Mouse (Mus musculus): ENCODE measurements around the gene Cenpj. TPM values are rescaled to one million over a fixed set of nuclear protein-coding genes. Genes with fewer than 3 reads are reported as not detected.

Gene Cenpj
- total and polyA plus RNA-seq, 3 experiments = 0.48 to 18.8 (median 13.0) TPM

DNA sequence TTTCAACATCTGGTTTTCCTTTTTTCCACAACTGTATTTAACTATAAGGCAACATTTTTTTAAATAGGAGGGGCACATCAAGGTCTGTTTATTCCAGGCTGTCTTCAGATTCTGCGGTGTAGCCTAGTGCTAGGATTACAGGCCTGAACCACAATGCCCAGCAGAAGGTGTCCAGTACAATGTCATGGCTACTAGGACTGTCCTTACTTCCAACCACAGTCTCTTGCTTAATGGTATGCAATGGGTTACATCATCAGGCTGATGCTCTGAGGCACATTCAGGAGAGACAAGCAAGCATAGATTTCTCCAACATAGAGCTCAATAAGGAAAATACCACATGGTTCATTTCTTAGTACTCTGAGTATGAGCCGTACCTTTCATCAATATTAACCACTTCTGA, 20.5 kb downstream of the Cenpj start:
- no peak for ATAC-seq (ENCODE audit: extremely low read depth, insufficient number of reproducible peaks, low FRiP score, poor library complexity, severe bottlenecking)
- no peak for TF ChIP-seq GATA1 (IDR thresholded peaks at IDR 0.05; ENCODE audit: borderline replicate concordance, low read length)
- no peak for TF ChIP-seq POLR2AphosphoS5 (IDR thresholded peaks at IDR 0.05; ENCODE audit: insufficient replicate concordance, low read depth, low read length)
- no peak for TF ChIP-seq TAL1 (conservative IDR thresholded peaks at IDR 0.05; ENCODE audit: low read depth, low read length)
- no peak for TF ChIP-seq CTCF (IDR thresholded peaks at IDR 0.05; ENCODE audit: low read depth, low read length)
- TF ChIP-seq GATA2 (IDR thresholded peaks at IDR 0.05; ENCODE audit: borderline replicate concordance, low read depth, low read length) = no peak
- no peaks in the 10 kb centered on the region for H3K27me3 ChIP-seq (ENCODE audit: insufficient read depth, low read length)
- 0 out of 2 replicates have a peak, but pooled peaks cover 2% of the 10 kb centered on the region for H3K4me1 ChIP-seq (ENCODE audit: insufficient read depth, low read depth, low read length)
- H3K36me3 ChIP-seq (replicated peaks) = peaks cover 70% of the 10 kb centered on the region
- no peaks in the 10 kb centered on the region for H3K9me3 ChIP-seq (replicated peaks)
- no peak for DNase-seq (ENCODE audit: low spot score)
- no peak overlapping the region for H3K4me3 ChIP-seq (ENCODE audit: low read depth, low read length)

DNA sequence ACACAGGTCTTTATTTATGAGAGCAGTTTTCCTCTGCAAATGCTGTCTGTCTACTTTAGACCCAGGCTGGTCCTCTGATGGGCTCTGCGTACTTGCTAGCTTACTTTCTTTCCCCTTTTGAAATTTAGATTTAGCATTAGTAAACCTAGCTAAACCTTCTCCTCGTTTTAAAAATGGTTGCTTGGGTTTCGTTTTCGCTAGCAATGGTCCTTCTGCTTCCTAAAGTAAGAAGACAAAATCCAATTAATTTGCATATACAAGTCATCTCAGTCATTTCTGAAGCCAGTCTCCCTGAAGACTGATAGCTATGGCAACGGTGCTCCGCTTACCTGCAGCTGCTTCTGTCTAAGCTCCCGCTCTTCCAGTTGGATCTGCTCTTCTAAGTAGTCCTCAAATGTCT, 21.9 kb downstream of the Cenpj start:
- H3K9me3 ChIP-seq (replicated peaks) = no peaks in the 10 kb centered on the region
- ATAC-seq (ENCODE audit: extremely low read depth, insufficient number of reproducible peaks, low FRiP score, poor library complexity, severe bottlenecking) (no peak), DNase-seq (ENCODE audit: low spot score) (no peak)
- no peaks in the 10 kb centered on the region for H3K27me3 ChIP-seq (ENCODE audit: insufficient read depth, low read length)
- peaks cover 67% of the 10 kb centered on the region for H3K36me3 ChIP-seq (replicated peaks)
- TF ChIP-seq POLR2AphosphoS5 (IDR thresholded peaks at IDR 0.05; ENCODE audit: insufficient replicate concordance, low read depth, low read length) (no peak), GATA1 (IDR thresholded peaks at IDR 0.05; ENCODE audit: borderline replicate concordance, low read length) (no peak), GATA2 (IDR thresholded peaks at IDR 0.05; ENCODE audit: borderline replicate concordance, low read depth, low read length) (no peak), CTCF (IDR thresholded peaks at IDR 0.05; ENCODE audit: low read depth, low read length) (no peak), TAL1 (conservative IDR thresholded peaks at IDR 0.05; ENCODE audit: low read depth, low read length) (no peak)
- H3K4me3 ChIP-seq (ENCODE audit: low read depth, low read length) = no peak overlapping the region
- 0 out of 2 replicates have a peak, but pooled peaks cover 2% of the 10 kb centered on the region for H3K4me1 ChIP-seq (ENCODE audit: insufficient read depth, low read depth, low read length)

DNA sequence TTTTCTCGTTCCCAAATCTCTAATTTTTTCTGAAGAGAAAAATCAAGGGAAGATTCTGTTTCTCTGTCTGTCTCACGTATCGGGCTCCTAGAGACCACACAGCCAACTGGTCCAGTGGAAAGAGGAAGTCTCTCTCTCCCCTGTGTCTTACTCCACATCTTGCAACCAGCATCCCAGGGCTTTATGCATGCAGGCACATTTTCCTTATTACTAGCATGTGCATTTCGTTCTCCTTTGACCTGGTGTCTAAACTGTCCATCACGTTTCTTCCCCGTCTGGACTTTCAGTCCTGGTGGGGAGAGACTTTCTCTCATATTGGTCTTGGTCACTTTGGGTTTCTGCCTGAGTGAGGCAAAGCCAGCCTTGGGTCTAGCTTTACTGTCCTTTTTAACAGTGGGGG, 22.3 kb downstream of the Cenpj start:
- H3K27me3 ChIP-seq (ENCODE audit: insufficient read depth, low read length) = no peaks in the 10 kb centered on the region

DNA sequence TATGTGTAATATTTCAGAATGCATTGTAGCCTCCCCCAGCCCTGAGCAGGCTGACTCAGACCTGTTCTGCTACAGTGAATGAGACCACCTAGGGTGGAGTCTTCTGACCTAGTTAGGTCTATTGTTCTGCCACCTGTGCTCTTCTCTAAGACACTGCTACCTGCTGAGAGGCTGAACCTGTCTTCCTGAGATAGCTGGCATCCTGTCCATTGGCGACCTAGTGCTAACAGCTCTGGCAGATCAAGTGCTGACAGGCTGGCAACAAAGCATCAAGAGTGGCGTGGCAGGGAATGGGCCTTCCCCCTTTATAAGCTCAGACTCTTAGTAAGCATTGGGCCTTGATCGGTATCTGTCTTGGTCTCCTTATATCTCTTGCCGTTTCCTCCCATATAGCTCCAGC, 24.3 kb downstream of the Cenpj start:
- no peak for TF ChIP-seq GATA2 (IDR thresholded peaks at IDR 0.05; ENCODE audit: borderline replicate concordance, low read depth, low read length)
- no peak for TF ChIP-seq TAL1 (conservative IDR thresholded peaks at IDR 0.05; ENCODE audit: low read depth, low read length)
- TF ChIP-seq POLR2AphosphoS5 (IDR thresholded peaks at IDR 0.05; ENCODE audit: insufficient replicate concordance, low read depth, low read length) = no peak
- TF ChIP-seq CTCF (IDR thresholded peaks at IDR 0.05; ENCODE audit: low read depth, low read length) = no peak
- no peak for TF ChIP-seq GATA1 (IDR thresholded peaks at IDR 0.05; ENCODE audit: borderline replicate concordance, low read length)
- 0 out of 2 replicates have a peak, but pooled peaks cover 2% of the 10 kb centered on the region for H3K4me1 ChIP-seq (ENCODE audit: insufficient read depth, low read depth, low read length)

More for the DNA sequence above, 22.3 kb downstream of the Cenpj start:
- no peak for ATAC-seq (ENCODE audit: extremely low read depth, insufficient number of reproducible peaks, low FRiP score, poor library complexity, severe bottlenecking)
- 0 out of 2 replicates have a peak, but pooled peaks cover 2% of the 10 kb centered on the region for H3K4me1 ChIP-seq (ENCODE audit: insufficient read depth, low read depth, low read length)
- no peak for DNase-seq (ENCODE audit: low spot score)
- no peaks in the 10 kb centered on the region for H3K9me3 ChIP-seq (replicated peaks)
- TF ChIP-seq CTCF (IDR thresholded peaks at IDR 0.05; ENCODE audit: low read depth, low read length) (no peak), TAL1 (conservative IDR thresholded peaks at IDR 0.05; ENCODE audit: low read depth, low read length) (no peak), GATA1 (IDR thresholded peaks at IDR 0.05; ENCODE audit: borderline replicate concordance, low read length) (no peak), POLR2AphosphoS5 (IDR thresholded peaks at IDR 0.05; ENCODE audit: insufficient replicate concordance, low read depth, low read length) (no peak), GATA2 (IDR thresholded peaks at IDR 0.05; ENCODE audit: borderline replicate concordance, low read depth, low read length) (no peak)
- no peak overlapping the region for H3K4me3 ChIP-seq (ENCODE audit: low read depth, low read length)
- peaks cover 66% of the 10 kb centered on the region for H3K36me3 ChIP-seq (replicated peaks)

DNA sequence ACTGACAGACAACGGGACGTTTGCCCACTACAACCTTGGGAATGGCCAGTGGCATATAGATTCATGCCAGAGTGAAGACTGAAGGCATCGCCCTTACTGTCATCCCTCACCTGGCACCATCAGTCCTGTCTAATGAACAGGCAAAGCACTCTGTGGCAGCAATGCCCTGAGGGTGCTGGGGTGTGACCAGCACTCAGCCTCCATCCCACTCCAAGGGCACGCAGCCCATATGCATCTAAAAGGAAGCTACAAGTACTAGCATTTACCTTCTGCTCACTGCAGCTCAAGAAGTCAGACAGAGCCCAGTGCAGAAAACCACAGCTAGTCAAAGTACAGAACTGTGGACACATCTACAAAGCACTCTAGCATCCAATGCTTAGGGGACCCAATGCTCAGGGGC, 29.7 kb downstream of the Cenpj start:
- Histone ChIP-seq H3K27me3 (ENCODE audit: insufficient read depth, low read length) (no peaks in the 10 kb centered on the region), H3K9me3 (replicated peaks) (no peaks in the 10 kb centered on the region), H3K4me1 (ENCODE audit: insufficient read depth, low read depth, low read length) (no peaks in the 10 kb centered on the region), H3K36me3 (replicated peaks) (peaks cover 50% of the 10 kb centered on the region), H3K4me3 (ENCODE audit: low read depth, low read length) (no peak overlapping the region)
- TF ChIP-seq POLR2AphosphoS5 (IDR thresholded peaks at IDR 0.05; ENCODE audit: insufficient replicate concordance, low read depth, low read length) = no peak
- TF ChIP-seq TAL1 (conservative IDR thresholded peaks at IDR 0.05; ENCODE audit: low read depth, low read length) = no peak
- no peak for TF ChIP-seq CTCF (IDR thresholded peaks at IDR 0.05; ENCODE audit: low read depth, low read length)
- no peak for TF ChIP-seq GATA1 (IDR thresholded peaks at IDR 0.05; ENCODE audit: borderline replicate concordance, low read length)
- no peak for TF ChIP-seq GATA2 (IDR thresholded peaks at IDR 0.05; ENCODE audit: borderline replicate concordance, low read depth, low read length)
- ATAC-seq (ENCODE audit: extremely low read depth, insufficient number of reproducible peaks, low FRiP score, poor library complexity, severe bottlenecking) (no peak), DNase-seq (ENCODE audit: low spot score) (no peak)

More for the DNA sequence above, 24.3 kb downstream of the Cenpj start:
- H3K4me3 ChIP-seq (ENCODE audit: low read depth, low read length) = no peak overlapping the region
- peaks cover 62% of the 10 kb centered on the region for H3K36me3 ChIP-seq (replicated peaks)
- no peak for DNase-seq (ENCODE audit: low spot score)
- ATAC-seq (ENCODE audit: extremely low read depth, insufficient number of reproducible peaks, low FRiP score, poor library complexity, severe bottlenecking) = no peak
- H3K27me3 ChIP-seq (ENCODE audit: insufficient read depth, low read length) = no peaks in the 10 kb centered on the region
- H3K9me3 ChIP-seq (replicated peaks) = no peaks in the 10 kb centered on the region

DNA sequence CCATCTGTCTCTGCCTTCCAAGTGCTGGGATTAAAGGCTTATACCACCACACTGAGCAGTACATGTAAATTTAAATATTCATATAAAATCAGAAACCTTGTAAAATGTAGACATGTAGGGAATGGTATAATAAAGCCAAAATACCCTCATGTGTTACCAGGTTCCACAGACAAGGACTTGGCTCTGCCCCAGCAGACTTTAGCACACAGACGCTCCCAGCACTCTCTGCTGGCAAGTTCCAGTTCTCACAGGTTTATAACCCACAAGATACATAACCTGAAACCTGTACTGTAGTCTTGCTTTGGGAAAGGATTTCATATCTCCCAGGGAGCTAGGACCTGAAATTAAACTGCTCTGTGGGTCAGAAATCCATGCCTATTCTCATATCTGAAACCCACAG, 30.3 kb downstream of the Cenpj start:
- TF ChIP-seq CTCF (IDR thresholded peaks at IDR 0.05; ENCODE audit: low read depth, low read length) = no peak
- TF ChIP-seq GATA2 (IDR thresholded peaks at IDR 0.05; ENCODE audit: borderline replicate concordance, low read depth, low read length) = no peak
- no peak for TF ChIP-seq GATA1 (IDR thresholded peaks at IDR 0.05; ENCODE audit: borderline replicate concordance, low read length)
- no peak for TF ChIP-seq POLR2AphosphoS5 (IDR thresholded peaks at IDR 0.05; ENCODE audit: insufficient replicate concordance, low read depth, low read length)
- no peak for TF ChIP-seq TAL1 (conservative IDR thresholded peaks at IDR 0.05; ENCODE audit: low read depth, low read length)
- ATAC-seq (ENCODE audit: extremely low read depth, insufficient number of reproducible peaks, low FRiP score, poor library complexity, severe bottlenecking) (no peak), DNase-seq (ENCODE audit: low spot score) (no peak)
- no peaks in the 10 kb centered on the region for H3K27me3 ChIP-seq (ENCODE audit: insufficient read depth, low read length)
- peaks cover 47% of the 10 kb centered on the region for H3K36me3 ChIP-seq (replicated peaks)
- no peaks in the 10 kb centered on the region for H3K4me1 ChIP-seq (ENCODE audit: insufficient read depth, low read depth, low read length)
- H3K4me3 ChIP-seq (ENCODE audit: low read depth, low read length) = no peak overlapping the region
- H3K9me3 ChIP-seq (replicated peaks) = no peaks in the 10 kb centered on the region
